Mouse (Mus musculus) 3134 (cell line): Measurements from ENCODE around the gene Lhb.

Source experiments
- DNase-seq: peaks from one replicate; pipeline ENCODE4 v3.0.0-alpha.2; 2011; ENCODE audit warnings: low spot score; ENCODE audit not compliant: insufficient read length; ENCODE audit errors: extremely low read depth

The Lhb gene

GRCm38 (mm10) chr7:45470869-45471268 lies 50.2 kb downstream of the Lhb start:
- DNase-seq, result no peak
